Mouse (Mus musculus) kidney, embryonic 16.5 days (tissue): ENCODE data around the gene Astn1. TPM values are rescaled to one million over a fixed set of nuclear protein-coding genes. Genes with fewer than 3 reads are reported as not detected.

Source experiments
- ATAC-seq: fragments of 200-750 bp; cut with Nextera tagmentation; 2 replicates; pipeline ENCODE4 v1.8.0; 2017; ENCODE audit warnings: moderate TSS enrichment; ENCODE audit not compliant: low FRiP score, low TSS enrichment
- H3K27ac ChIP-seq: fragments of 300-500 bp; sonication (generic); 2 replicates; pipeline ENCODE4 v1.5.1; 2014; ENCODE audit warnings: low read length
- H3K27me3 ChIP-seq: fragments of 300-500 bp; sonication (generic); 2 replicates; pipeline ENCODE4 v1.6.1; 2014; ENCODE audit warnings: low read length, control low read depth, mixed read lengths; ENCODE audit not compliant: insufficient read depth
- H3K36me3 ChIP-seq: fragments of 300-500 bp; sonication (generic); 2 replicates; pipeline ENCODE4 v1.6.1; 2014; ENCODE audit warnings: low read length, control low read depth, mixed read lengths; ENCODE audit not compliant: insufficient read depth
- H3K4me1 ChIP-seq: fragments of 300-500 bp; sonication (generic); 2 replicates; pipeline ENCODE4 v1.6.1; 2014; ENCODE audit warnings: low read length, control low read depth, mixed read lengths; ENCODE audit not compliant: insufficient read depth
- H3K4me2 ChIP-seq: fragments of 300-500 bp; sonication (generic); replicated peaks from 2 replicates; pipeline ENCODE4 v1.6.1; 2014; ENCODE audit warnings: low read depth, low read length
- H3K4me3 ChIP-seq: fragments of 300-500 bp; sonication (generic); 2 replicates; pipeline ENCODE4 v1.5.1; 2014; ENCODE audit warnings: mild to moderate bottlenecking, low read length
- H3K9ac ChIP-seq: fragments of 300-500 bp; sonication (generic); replicated peaks from 2 replicates; pipeline ENCODE4 v1.6.1; 2014; ENCODE audit warnings: low read length
- H3K9me3 ChIP-seq: fragments of 300-500 bp; sonication (generic); 2 replicates; pipeline ENCODE4 v1.6.1; 2016; ENCODE audit warnings: low read length, control low read depth
- WGBS: fragments of 180-500 bp; shearing (Covaris S2); extraction: QIAGEN DNeasy Blood & Tissue Kit; methylation state at CpG from one replicate; pipeline ENCODE4 v1.1.7; 2014; 5-methylcytosine and 5-hydroxymethylcytosine counted together
- polyA plus RNA-seq: library from polyadenylated mRNA; unstranded; fragments of >200 nt; fragmentation: Nextera tagmentation; extraction: Ambion mirVana; gene quantifications from 2 replicates; pipeline ENCODE4 v1.2.1, GENCODE M21; 2015

Astn1 gene
- polyA plus RNA-seq, 1 experiment from 2014 or later = 1.0 TPM

GRCm38 (mm10) chr1:158408124-158408523, 46.1 kb downstream of the Astn1 start:
- H3K4me2 ChIP-seq = no peak overlapping the region
- no peaks in the 10 kb centered on the region for H3K4me1 ChIP-seq
- ATAC-seq = no peak
- WGBS = 79% methylated on average over 2 of the region's 2 CpGs
- no peak overlapping the region for H3K4me3 ChIP-seq
- no peak overlapping the region for H3K27ac ChIP-seq
- H3K9me3 ChIP-seq = no peaks in the 10 kb centered on the region
- H3K27me3 ChIP-seq = no peaks in the 10 kb centered on the region
- H3K36me3 ChIP-seq = no peaks in the 10 kb centered on the region
- no peak overlapping the region for H3K9ac ChIP-seq

- Histone ChIP-seq H3K4me3 (no peak overlapping the region), H3K4me1 (no peaks in the 10 kb centered on the region), H3K27me3 (no peaks in the 10 kb centered on the region), H3K27ac (no peak overlapping the region), H3K36me3 (no peaks in the 10 kb centered on the region), H3K9ac (no peak overlapping the region), H3K4me2 (no peak overlapping the region), H3K9me3 (no peaks in the 10 kb centered on the region)
- no peak for ATAC-seq
- WGBS = 53% methylated on average over 3 of the region's 3 CpGs
These were observed 49.1 kb downstream of the Astn1 start for GRCm38 (mm10) chr1:158411146-158411545.

GRCm38 (mm10) chr1:158414198-158414597, 52.1 kb downstream of the Astn1 start:
- no peak overlapping the region for H3K4me2 ChIP-seq
- ATAC-seq = no peak
- H3K9ac ChIP-seq = no peak overlapping the region
- no peak overlapping the region for H3K27ac ChIP-seq
- H3K4me3 ChIP-seq = no peak overlapping the region
- no peaks in the 10 kb centered on the region for H3K4me1 ChIP-seq
- H3K27me3 ChIP-seq = no peaks in the 10 kb centered on the region
- 79% methylated on average over 2 of the region's 2 CpGs for WGBS
- no peaks in the 10 kb centered on the region for H3K36me3 ChIP-seq
- no peaks in the 10 kb centered on the region for H3K9me3 ChIP-seq

- H3K9ac ChIP-seq = no peak overlapping the region
- WGBS = 86% methylated on average over 8 of the region's 8 CpGs
- H3K4me1 ChIP-seq = no peaks in the 10 kb centered on the region
- no peaks in the 10 kb centered on the region for H3K27me3 ChIP-seq
- no peak overlapping the region for H3K4me2 ChIP-seq
- H3K9me3 ChIP-seq = no peaks in the 10 kb centered on the region
- no peak overlapping the region for H3K27ac ChIP-seq
- no peak overlapping the region for H3K4me3 ChIP-seq
- no peaks in the 10 kb centered on the region for H3K36me3 ChIP-seq
- no peak for ATAC-seq
These were observed 59.4 kb downstream of the Astn1 start for GRCm38 (mm10) chr1:158421451-158421850.

- H3K27ac ChIP-seq = no peak overlapping the region
- no peak overlapping the region for H3K4me3 ChIP-seq
- 56% methylated on average over 1 of the region's 1 CpGs for WGBS
- no peaks in the 10 kb centered on the region for H3K36me3 ChIP-seq
- no peak for ATAC-seq
- no peaks in the 10 kb centered on the region for H3K9me3 ChIP-seq
- H3K27me3 ChIP-seq = no peaks in the 10 kb centered on the region
- no peaks in the 10 kb centered on the region for H3K4me1 ChIP-seq
- no peak overlapping the region for H3K9ac ChIP-seq
- no peak overlapping the region for H3K4me2 ChIP-seq
These were observed 60.7 kb downstream of the Astn1 start for GRCm38 (mm10) chr1:158422739-158423138.

- Histone ChIP-seq H3K4me2 (no peak overlapping the region), H3K27ac (no peak overlapping the region), H3K9ac (no peak overlapping the region), H3K36me3 (no peaks in the 10 kb centered on the region), H3K4me1 (no peaks in the 10 kb centered on the region), H3K9me3 (no peaks in the 10 kb centered on the region), H3K4me3 (no peak overlapping the region), H3K27me3 (no peaks in the 10 kb centered on the region)
- 90% methylated on average over 1 of the region's 1 CpGs for WGBS
- no peak for ATAC-seq
These were observed 84.0 kb downstream of the Astn1 start for GRCm38 (mm10) chr1:158446071-158446470.

GRCm38 (mm10) chr1:158447956-158448355, 85.9 kb downstream of the Astn1 start:
- no peak overlapping the region for H3K27ac ChIP-seq
- H3K9ac ChIP-seq = no peak overlapping the region

GRCm38 (mm10) chr1:158452675-158453074, 90.6 kb downstream of the Astn1 start:
- H3K4me3 ChIP-seq = no peak overlapping the region
- H3K9ac ChIP-seq = no peak overlapping the region
- no peaks in the 10 kb centered on the region for H3K36me3 ChIP-seq
- H3K27ac ChIP-seq = no peak overlapping the region
- no peak for ATAC-seq
- no peaks in the 10 kb centered on the region for H3K27me3 ChIP-seq
- no peaks in the 10 kb centered on the region for H3K9me3 ChIP-seq
- no peak overlapping the region for H3K4me2 ChIP-seq
- no peaks in the 10 kb centered on the region for H3K4me1 ChIP-seq

More at GRCm38 (mm10) chr1:158447956-158448355, 85.9 kb downstream of the Astn1 start:
- ATAC-seq = no peak
- H3K27me3 ChIP-seq = no peaks in the 10 kb centered on the region
- H3K4me1 ChIP-seq = no peaks in the 10 kb centered on the region
- H3K36me3 ChIP-seq = no peaks in the 10 kb centered on the region
- H3K4me2 ChIP-seq = no peak overlapping the region
- no peak overlapping the region for H3K4me3 ChIP-seq
- H3K9me3 ChIP-seq = no peaks in the 10 kb centered on the region
- 68% methylated on average over 7 of the region's 7 CpGs for WGBS

GRCm38 (mm10) chr1:158453587-158453986, 91.5 kb downstream of the Astn1 start:
- ATAC-seq = no peak
- Histone ChIP-seq H3K9me3 (no peaks in the 10 kb centered on the region), H3K36me3 (no peaks in the 10 kb centered on the region), H3K27me3 (no peaks in the 10 kb centered on the region), H3K4me1 (no peaks in the 10 kb centered on the region), H3K27ac (no peak overlapping the region), H3K9ac (no peak overlapping the region), H3K4me2 (no peak overlapping the region), H3K4me3 (no peak overlapping the region)
- WGBS = 84% methylated on average over 5 of the region's 5 CpGs

- H3K4me3 ChIP-seq = no peak overlapping the region
- 65% methylated on average over 6 of the region's 6 CpGs for WGBS
- no peaks in the 10 kb centered on the region for H3K36me3 ChIP-seq
- no peak overlapping the region for H3K9ac ChIP-seq
- no peaks in the 10 kb centered on the region for H3K27me3 ChIP-seq
- no peak for ATAC-seq
- no peak overlapping the region for H3K4me2 ChIP-seq
- no peaks in the 10 kb centered on the region for H3K4me1 ChIP-seq
- H3K27ac ChIP-seq = no peak overlapping the region
- H3K9me3 ChIP-seq = no peaks in the 10 kb centered on the region
These were observed 101.9 kb downstream of the Astn1 start for GRCm38 (mm10) chr1:158463975-158464374.

- H3K4me1 ChIP-seq = no peaks in the 10 kb centered on the region
- 65% methylated on average over 6 of the region's 6 CpGs for WGBS
- H3K9me3 ChIP-seq = no peaks in the 10 kb centered on the region
- no peak overlapping the region for H3K4me3 ChIP-seq
- H3K36me3 ChIP-seq = no peaks in the 10 kb centered on the region
- no peaks in the 10 kb centered on the region for H3K27me3 ChIP-seq
- H3K27ac ChIP-seq = no peak overlapping the region
- no peak overlapping the region for H3K9ac ChIP-seq
- H3K4me2 ChIP-seq = no peak overlapping the region
- ATAC-seq = no peak
These were observed 103.2 kb downstream of the Astn1 start for GRCm38 (mm10) chr1:158465286-158465685.
